Mouse (Mus musculus) left cerebral cortex, postnatal 36 days (tissue): ENCODE results near the gene Sh3bgrl3. TPM values are rescaled to one million over a fixed set of nuclear protein-coding genes. Genes with fewer than 3 reads are reported as not detected.

Source experiments
- DNase-seq, 2 experiments: peaks; one replicate each; pipeline ENCODE4 v3.0.0; 2021 to 2022; ENCODE audit warnings: low spot score in 2 of 2, mixed read lengths in 1 of 2
- intact Hi-C: fragments of 180-260 bp; cut with DNase I; formaldehyde crosslinking; loops from one replicate; pipeline ENCODE4 v1.15.1; 2025
- total RNA-seq, 2 experiments: library from RNA; stranded (reverse); gene quantifications; 2 replicates each; pipeline ENCODE4 v1.2.3; 2021

Gene Sh3bgrl3
- total RNA-seq, 2 experiments from 2014 or later: 187 to 235 TPM

GRCm38 (mm10) chr4:134090521-134091224, 37.9 kb downstream of the Sh3bgrl3 start:
- intact Hi-C loops: no loop called here
- no peak for DNase-seq

GRCm38 (mm10) chr4:134089029-134089428, 39.6 kb downstream of the Sh3bgrl3 start:
- intact Hi-C loops: no loop called here

GRCm38 (mm10) chr4:134087412-134087811, 41.2 kb downstream of the Sh3bgrl3 start:
- intact Hi-C loops: loop anchor here (2.0 kb wide), 1 partner anchor 51 kb away; no protein-coding TSS in a partner anchor
- no peak for DNase-seq

More at GRCm38 (mm10) chr4:134089029-134089428, 39.6 kb downstream of the Sh3bgrl3 start:
- no peak for DNase-seq

GRCm38 (mm10) chr4:134084999-134085398, 43.6 kb downstream of the Sh3bgrl3 start:
- intact Hi-C loops: no loop called here
- DNase-seq: no peak

- DNase-seq: no peak
- intact Hi-C loops: no loop called here
Measured at GRCm38 (mm10) chr4:134082460-134082859, 46.1 kb downstream of the Sh3bgrl3 start.

- intact Hi-C loops: no loop called here
- peak; percentile 76 to 78 for DNase-seq
Measured at GRCm38 (mm10) chr4:134081730-134082386, 46.7 kb downstream of the Sh3bgrl3 start.

- intact Hi-C loops: no loop called here
- no peak for DNase-seq
Measured at GRCm38 (mm10) chr4:134080674-134081073, 47.9 kb downstream of the Sh3bgrl3 start.

- peak in 1 of 2 experiments; percentile 25 for DNase-seq
- intact Hi-C loops: loop anchor here (5.0 kb wide), 1 partner anchor 41 kb away; no protein-coding TSS in a partner anchor
Measured at GRCm38 (mm10) chr4:134078694-134079093, 49.9 kb downstream of the Sh3bgrl3 start.

Other genes starting within 250 kb of the Sh3bgrl3 start
- 10 to 100 TPM in 1 of 2 experiments, 1 to 10 TPM in 1; 9.9 to 13.6 TPM for gene Rps6ka1, start 241.0 kb downstream of the Sh3bgrl3 start, total RNA-seq
- gene Hmgn2, start 160.1 kb downstream of the Sh3bgrl3 start, total RNA-seq: 100 to 1,000 TPM in 1 of 2 experiments, 10 to 100 TPM in 1; 97.3 to 117 TPM
- 10 to 100 TPM; 61.9 to 63.3 TPM for gene Dhdds, start 127.9 kb downstream of the Sh3bgrl3 start, total RNA-seq
- not detected for gene Lin28a, start 109.9 kb downstream of the Sh3bgrl3 start, total RNA-seq
- gene Zfp683, start 75.0 kb downstream of the Sh3bgrl3 start, total RNA-seq: not detected
- gene Crybg2, start 68.0 kb downstream of the Sh3bgrl3 start, total RNA-seq: 1 to 10 TPM; 3.5 to 4.2 TPM
- gene Cd52, start 33.7 kb downstream of the Sh3bgrl3 start, total RNA-seq: 1 to 10 TPM; 1.4 to 2.7 TPM
- gene Ubxn11, start 26.2 kb downstream of the Sh3bgrl3 start, total RNA-seq: 10 to 100 TPM; 23.3 to 46.3 TPM
- gene Cep85, start 58.3 kb upstream of the Sh3bgrl3 start, total RNA-seq: 10 to 100 TPM; 14.3 to 18.3 TPM
- not detected for gene Gm7534, start 74.2 kb upstream of the Sh3bgrl3 start, total RNA-seq
- gene Catsper4, start 98.6 kb upstream of the Sh3bgrl3 start, total RNA-seq: not detected
- under 1 TPM; 0.27 to 0.66 TPM for gene Cnksr1, start 109.6 kb upstream of the Sh3bgrl3 start, total RNA-seq
- under 1 TPM in 1 of 2 experiments, not detected in 1; 0.47 TPM for gene E130218I03Rik, start 114.9 kb upstream of the Sh3bgrl3 start, total RNA-seq
- 10 to 100 TPM in 1 of 2 experiments, 1 to 10 TPM in 1; 9.2 to 13.2 TPM for gene Zfp593, start 116.8 kb upstream of the Sh3bgrl3 start, total RNA-seq
- not detected for gene Gm30191, start 118.1 kb upstream of the Sh3bgrl3 start, total RNA-seq
- 1 to 10 TPM; 2.8 to 3.4 TPM for gene Grrp1, start 125.3 kb upstream of the Sh3bgrl3 start, total RNA-seq
- 10 to 100 TPM; 18.1 to 21.6 TPM for gene Pdik1l, start 159.1 kb upstream of the Sh3bgrl3 start, total RNA-seq
- under 1 TPM; 0.22 to 0.27 TPM for gene Trim63, start 186.3 kb upstream of the Sh3bgrl3 start, total RNA-seq
- not detected for gene Slc30a2, start 214.4 kb upstream of the Sh3bgrl3 start, total RNA-seq